In genomic region chr10:127040569-127041214, GRCm38 (mm10) we compare ENCODE assay signal across 8 mouse cellular contexts. TPM values are rescaled to one million over a fixed set of nuclear protein-coding genes. Genes with fewer than 3 reads are reported as not detected.
DNase-seq lines count a peak whose midpoint lies in the region; ATAC-seq and TF ChIP-seq lines count a peak whose summit lies in the region.

No protein-coding gene starts in this region.

- H3K27ac ChIP-seq in left cerebral cortex, adult 2 months = peak overlapping the region; percentile 76
- H3K27ac ChIP-seq in brown adipose tissue, adult 24 weeks (replicated peaks; ENCODE audit: low read depth, low read length) = no peak overlapping the region
- H3K27ac ChIP-seq in forebrain, embryonic 14.5 days (ENCODE audit: low read depth, low read length) = no peak overlapping the region
- no peak overlapping the region for H3K27ac ChIP-seq in neural tube, embryonic 14.5 days (ENCODE audit: low read depth, low read length)

- ATAC-seq in forebrain, embryonic 14.5 days = peak; percentile 16; the same call in 1 of the 2 replicates
- ATAC-seq in neural tube, embryonic 14.5 days (ENCODE audit: low read depth) = peak; percentile 38; the same call in 1 of the 2 replicates
- no peak for ATAC-seq in megakaryocyte-erythroid progenitor cell, adult 5-6 weeks (replicated peaks; ENCODE audit: low FRiP score, low TSS enrichment, poor library complexity, severe bottlenecking)
- ATAC-seq in erythroid progenitor cell, adult 5-6 weeks (replicated peaks; ENCODE audit: low FRiP score, poor library complexity, severe bottlenecking) = no peak

- 3% methylated on average over 20 of the region's 20 CpGs for WGBS in forebrain, embryonic 14.5 days
- WGBS in neural tube, embryonic 14.5 days = 2% methylated on average over 20 of the region's 20 CpGs

- H3K27me3 ChIP-seq in forebrain, embryonic 14.5 days (replicated peaks; ENCODE audit: control insufficient read depth, insufficient read depth, low read length) = no peaks in the 10 kb centered on the region
- peaks cover 4% of the 10 kb centered on the region; the same call in 1 of the 2 replicates for H3K27me3 ChIP-seq in neural tube, embryonic 14.5 days (ENCODE audit: control insufficient read depth, insufficient read depth, low read length)

- peaks cover 9% of the 10 kb centered on the region; the same call in 1 of the 2 replicates for H3K36me3 ChIP-seq in forebrain, embryonic 14.5 days (ENCODE audit: control insufficient read depth, insufficient read depth, low read length)
- no peaks in the 10 kb centered on the region for H3K36me3 ChIP-seq in neural tube, embryonic 14.5 days (ENCODE audit: control insufficient read depth, insufficient read depth, low read length)

- intact Hi-C loops in left cerebral cortex, adult 2 months (cut with DNase I) = no loop called here
- intact Hi-C loops in left cerebral cortex, postnatal 36 days (cut with DNase I) = no loop called here

- peak overlapping the region; percentile 88 for H3K4me3 ChIP-seq in left cerebral cortex, adult 2 months
- H3K4me3 ChIP-seq in brown adipose tissue, adult 24 weeks (ENCODE audit: insufficient read depth, low read depth, low read length) = peak overlapping the region; percentile 96
- H3K4me3 ChIP-seq in forebrain, embryonic 14.5 days (ENCODE audit: low read depth, low read length) = peak overlapping the region; percentile 70
- H3K4me3 ChIP-seq in neural tube, embryonic 14.5 days (ENCODE audit: low read depth, low read length) = peak overlapping the region; percentile 81

- H3K4me2 ChIP-seq in forebrain, embryonic 14.5 days (ENCODE audit: low read length) = peak overlapping the region; percentile 96
- H3K4me2 ChIP-seq in neural tube, embryonic 14.5 days (ENCODE audit: low read depth, low read length) = peak overlapping the region; percentile 97

- H3K9ac ChIP-seq in forebrain, embryonic 14.5 days (ENCODE audit: low read length) = peak overlapping the region; percentile 71
- peak overlapping the region; percentile 57 for H3K9ac ChIP-seq in neural tube, embryonic 14.5 days (replicated peaks; ENCODE audit: low read depth, low read length)

- 0 out of 2 replicates have a peak, but pooled peaks cover 3% of the 10 kb centered on the region for H3K4me1 ChIP-seq in brown adipose tissue, adult 24 weeks (ENCODE audit: control insufficient read depth, insufficient read depth, insufficient read length, low read length)
- peaks cover 3% of the 10 kb centered on the region; the same call in 1 of the 2 replicates for H3K4me1 ChIP-seq in forebrain, embryonic 14.5 days (ENCODE audit: control insufficient read depth, insufficient read depth, low read length)
- peaks cover 12% of the 10 kb centered on the region; the same call in 1 of the 2 replicates for H3K4me1 ChIP-seq in neural tube, embryonic 14.5 days (ENCODE audit: control insufficient read depth, insufficient read depth, low read length)

- H3K9me3 ChIP-seq in forebrain, embryonic 14.5 days (replicated peaks; ENCODE audit: control insufficient read depth, low read length) = no peaks in the 10 kb centered on the region
- H3K9me3 ChIP-seq in neural tube, embryonic 14.5 days (ENCODE audit: control insufficient read depth, low read length) = no peaks in the 10 kb centered on the region

- TF ChIP-seq CTCF in left cerebral cortex, adult 2 months (IDR thresholded peaks at IDR 0.05) = no peak

- peak; percentile 48 to 61 for DNase-seq in left cerebral cortex, adult 2 months (ENCODE audit: extremely low spot score in 1 of 2, low spot score in 2 of 2)
- DNase-seq in left cerebral cortex, adult 11 months (ENCODE audit: low spot score) = no peak
- no peak for DNase-seq in forebrain, embryonic 14.5 days (ENCODE audit: low spot score)
- peak; percentile 35 to 60 for DNase-seq in left cerebral cortex, postnatal 36 days (ENCODE audit: low spot score in 2 of 2)

RNA-seq across cellular contexts. Expression of gene Mettl1, which starts 0.5 kb away (rescaled TPM):
- total RNA-seq in left cerebral cortex, adult 2 months (2021) = 10 to 100 TPM; 10.1 to 12.3 TPM
- 6.0 and 10.4 TPM in 2 replicates for polyA plus RNA-seq in brown adipose tissue, adult 24 weeks (2012; ENCODE audit: insufficient read depth, insufficient read length, missing spikeins)
- 21.4 and 22.3 TPM in 2 replicates for polyA plus RNA-seq in forebrain, embryonic 14.5 days (2014; fragmentation: Nextera tagmentation; extraction: Ambion mirVana)
- total RNA-seq in left cerebral cortex, postnatal 36 days (2021) = 10 to 100 TPM in 1 of 2 experiments, 1 to 10 TPM in 1; 9.2 to 10.6 TPM
- polyA plus RNA-seq in neural tube, embryonic 14.5 days (2014; fragmentation: Nextera tagmentation; extraction: Ambion mirVana) = 24.1 and 24.6 TPM in 2 replicates
- total RNA-seq in megakaryocyte-erythroid progenitor cell, adult 5-6 weeks (2014; fragmentation: Nextera tagmentation) = 54.1 and 55.2 TPM in 2 replicates
- 24.6 and 25.3 TPM in 2 replicates for total RNA-seq in megakaryocyte-erythroid progenitor cell, adult 5-6 weeks (2017)
- total RNA-seq in erythroid progenitor cell, adult 5-6 weeks (2015; ENCODE audit: low replicate concordance) = 3.4 and 6.5 TPM in 2 replicates
- 0.23 and 1.9 TPM in 2 replicates for total RNA-seq in erythroid progenitor cell, adult 5-6 weeks (2017; ENCODE audit: low replicate concordance)

RNA-seq across cellular contexts. Expression of gene Eef1akmt3, which starts 0.6 kb away (rescaled TPM):
- under 1 TPM in 1 of 2 experiments, not detected in 1; 0.21 TPM for total RNA-seq in left cerebral cortex, adult 2 months (2021)
- not detected in 2 replicates for polyA plus RNA-seq in brown adipose tissue, adult 24 weeks (2012; ENCODE audit: insufficient read depth, insufficient read length, missing spikeins)
- polyA plus RNA-seq in forebrain, embryonic 14.5 days (2014; fragmentation: Nextera tagmentation; extraction: Ambion mirVana) = 0.06 TPM in 1 of 2 replicates, not detected in the other
- total RNA-seq in left cerebral cortex, postnatal 36 days (2021) = not detected
- 0.15 and 0.21 TPM in 2 replicates for polyA plus RNA-seq in neural tube, embryonic 14.5 days (2014; fragmentation: Nextera tagmentation; extraction: Ambion mirVana)
- total RNA-seq in megakaryocyte-erythroid progenitor cell, adult 5-6 weeks (2014; fragmentation: Nextera tagmentation) = not detected in 2 replicates
- total RNA-seq in megakaryocyte-erythroid progenitor cell, adult 5-6 weeks (2017) = 0.38 TPM in 1 of 2 replicates, not detected in the other
- total RNA-seq in erythroid progenitor cell, adult 5-6 weeks (2015; ENCODE audit: low replicate concordance) = not detected in 2 replicates
- total RNA-seq in erythroid progenitor cell, adult 5-6 weeks (2017; ENCODE audit: low replicate concordance) = not detected in 2 replicates

RNA-seq across cellular contexts. Expression of gene Cyp27b1, which starts 7.4 kb away (rescaled TPM):
- under 1 TPM; 0.36 to 0.77 TPM for total RNA-seq in left cerebral cortex, adult 2 months (2021)
- polyA plus RNA-seq in brown adipose tissue, adult 24 weeks (2012; ENCODE audit: insufficient read depth, insufficient read length, missing spikeins) = not detected in 2 replicates
- polyA plus RNA-seq in forebrain, embryonic 14.5 days (2014; fragmentation: Nextera tagmentation; extraction: Ambion mirVana) = 0.09 TPM in 1 of 2 replicates, not detected in the other
- 1 to 10 TPM in 1 of 2 experiments, under 1 TPM in 1; 0.39 to 1.2 TPM for total RNA-seq in left cerebral cortex, postnatal 36 days (2021)
- 0.14 TPM in 1 of 2 replicates, not detected in the other for polyA plus RNA-seq in neural tube, embryonic 14.5 days (2014; fragmentation: Nextera tagmentation; extraction: Ambion mirVana)
- total RNA-seq in megakaryocyte-erythroid progenitor cell, adult 5-6 weeks (2014; fragmentation: Nextera tagmentation) = not detected in 2 replicates
- not detected in 2 replicates for total RNA-seq in megakaryocyte-erythroid progenitor cell, adult 5-6 weeks (2017)
- total RNA-seq in erythroid progenitor cell, adult 5-6 weeks (2015; ENCODE audit: low replicate concordance) = not detected in 2 replicates
- total RNA-seq in erythroid progenitor cell, adult 5-6 weeks (2017; ENCODE audit: low replicate concordance) = not detected in 2 replicates

RNA-seq across cellular contexts. Expression of gene Tsfm, which starts 10.1 kb away (rescaled TPM):
- total RNA-seq in left cerebral cortex, adult 2 months (2021) = 10 to 100 TPM; 30.2 to 30.7 TPM
- 67.3 and 73.2 TPM in 2 replicates for polyA plus RNA-seq in brown adipose tissue, adult 24 weeks (2012; ENCODE audit: insufficient read depth, insufficient read length, missing spikeins)
- polyA plus RNA-seq in forebrain, embryonic 14.5 days (2014; fragmentation: Nextera tagmentation; extraction: Ambion mirVana) = 64.4 and 65.4 TPM in 2 replicates
- 10 to 100 TPM; 21.7 to 28.8 TPM for total RNA-seq in left cerebral cortex, postnatal 36 days (2021)
- 60.1 and 64.6 TPM in 2 replicates for polyA plus RNA-seq in neural tube, embryonic 14.5 days (2014; fragmentation: Nextera tagmentation; extraction: Ambion mirVana)
- total RNA-seq in megakaryocyte-erythroid progenitor cell, adult 5-6 weeks (2014; fragmentation: Nextera tagmentation) = 41.6 and 61.2 TPM in 2 replicates
- 55.5 and 63.3 TPM in 2 replicates for total RNA-seq in megakaryocyte-erythroid progenitor cell, adult 5-6 weeks (2017)
- total RNA-seq in erythroid progenitor cell, adult 5-6 weeks (2015; ENCODE audit: low replicate concordance) = 12.6 and 14.4 TPM in 2 replicates
- total RNA-seq in erythroid progenitor cell, adult 5-6 weeks (2017; ENCODE audit: low replicate concordance) = 4.2 and 6.5 TPM in 2 replicates

RNA-seq across cellular contexts. Expression of gene March9, which starts 19.3 kb away (rescaled TPM):
- 10 to 100 TPM; 18.1 to 22.5 TPM for total RNA-seq in left cerebral cortex, adult 2 months (2021)
- 0.63 and 0.79 TPM in 2 replicates for polyA plus RNA-seq in brown adipose tissue, adult 24 weeks (2012; ENCODE audit: insufficient read depth, insufficient read length, missing spikeins)
- 8.2 and 8.8 TPM in 2 replicates for polyA plus RNA-seq in forebrain, embryonic 14.5 days (2014; fragmentation: Nextera tagmentation; extraction: Ambion mirVana)
- total RNA-seq in left cerebral cortex, postnatal 36 days (2021) = 10 to 100 TPM; 21.5 to 24.9 TPM
- polyA plus RNA-seq in neural tube, embryonic 14.5 days (2014; fragmentation: Nextera tagmentation; extraction: Ambion mirVana) = 9.7 and 13.2 TPM in 2 replicates
- total RNA-seq in megakaryocyte-erythroid progenitor cell, adult 5-6 weeks (2014; fragmentation: Nextera tagmentation) = not detected in 2 replicates
- not detected in 2 replicates for total RNA-seq in megakaryocyte-erythroid progenitor cell, adult 5-6 weeks (2017)
- total RNA-seq in erythroid progenitor cell, adult 5-6 weeks (2015; ENCODE audit: low replicate concordance) = not detected in 2 replicates
- not detected in 2 replicates for total RNA-seq in erythroid progenitor cell, adult 5-6 weeks (2017; ENCODE audit: low replicate concordance)

Comparison
In these comparisons a context has a peak if more than half of its experiments do, and no peak if none do; other contexts are left out.
1. DNase-seq: peak in left cerebral cortex, adult 2 months (2 of 2) and left cerebral cortex, postnatal 36 days (2 of 2); none in left cerebral cortex, adult 11 months (single experiment) and forebrain, embryonic 14.5 days (single experiment).
2. ATAC-seq: peak in forebrain, embryonic 14.5 days (single experiment) and neural tube, embryonic 14.5 days (single experiment); none in megakaryocyte-erythroid progenitor cell, adult 5-6 weeks (single experiment) and erythroid progenitor cell, adult 5-6 weeks (single experiment).
3. Peak in every context shown above with its lines, with median percentiles within 50 percentile points of each other: H3K4me3 ChIP-seq.